Mouse (Mus musculus) CD4-positive, CD25-positive, alpha-beta regulatory T cell, adult 4 months (primary cell): ENCODE measurements around the gene Crebl2. TPM values are rescaled to one million over a fixed set of nuclear protein-coding genes. Genes with fewer than 3 reads are reported as not detected.

ENCODE experiments used
- ATAC-seq: one replicate; pipeline ENCODE4 v1.8.0; 2017
- polyA plus RNA-seq, 2 experiments: library from polyadenylated mRNA; unstranded; fragments of 100-300 nt; shearing (Covaris generic); gene quantifications; one replicate each; pipeline ENCODE4 v1.2.1; 2017

The Crebl2 gene
- polyA plus RNA-seq, 2 experiments from 2014 or later: 28.9 to 33.5 TPM

DNA sequence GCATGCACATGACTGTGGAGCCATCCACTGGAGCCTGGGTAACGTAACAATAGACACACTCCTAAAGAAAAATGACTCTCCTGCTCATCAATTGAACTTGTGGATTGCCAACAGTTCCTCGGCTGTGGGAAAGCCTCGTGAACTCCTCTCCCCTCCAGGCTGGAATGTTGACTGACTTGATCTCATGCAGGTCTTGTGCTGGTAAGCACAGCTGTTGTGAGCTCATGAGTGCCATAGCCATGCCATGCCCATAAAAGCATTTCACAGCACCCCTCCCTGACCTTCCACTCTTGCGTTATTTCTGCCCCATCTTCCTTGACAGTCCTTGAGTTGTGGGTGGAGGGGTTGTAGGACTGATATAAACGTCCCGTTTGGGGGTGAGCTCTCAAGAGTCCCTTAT lies 9.5 kb upstream of the Crebl2 start:
- no peak for ATAC-seq

DNA sequence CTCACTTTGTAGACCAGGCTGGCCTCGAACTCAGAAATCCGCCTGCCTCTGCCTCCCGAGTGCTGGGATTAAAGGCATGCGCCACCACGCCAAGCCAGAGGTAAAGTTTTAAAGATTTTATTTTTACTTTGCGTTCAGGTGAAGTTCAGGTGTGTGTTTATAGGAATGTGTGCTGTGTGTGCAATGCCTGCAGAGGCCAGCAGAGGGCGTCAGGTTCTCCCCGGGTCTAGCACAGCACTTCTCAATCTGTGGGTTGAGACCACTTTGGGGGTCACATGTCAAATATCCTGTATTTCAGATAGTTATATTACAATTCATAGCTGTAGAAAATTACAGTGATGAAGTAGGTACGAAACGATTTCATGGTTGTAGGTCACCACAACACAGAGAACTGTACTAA lies 7.1 kb upstream of the Crebl2 start:
- ATAC-seq: peak; percentile 64

DNA sequence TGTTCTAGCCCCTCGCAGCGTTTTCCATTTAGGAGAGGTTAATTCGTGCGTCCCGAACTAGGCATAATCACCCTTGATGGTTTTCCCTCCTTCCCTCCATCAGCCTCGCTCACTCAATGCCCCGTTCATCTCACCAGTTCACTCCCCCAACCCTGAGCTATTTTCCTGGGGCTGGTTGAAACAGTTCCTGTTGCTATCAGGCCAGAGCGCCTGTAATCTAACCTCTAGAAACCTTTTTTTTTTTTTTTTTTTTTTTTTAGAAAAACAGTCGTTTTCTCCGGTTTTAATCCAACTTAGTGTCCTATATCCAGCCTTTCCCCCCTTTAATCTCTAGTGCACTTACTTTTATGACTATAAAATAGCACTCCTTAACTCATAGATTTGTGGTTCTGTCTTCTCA lies 822 bp downstream of the Crebl2 start:
- no peak for ATAC-seq

DNA sequence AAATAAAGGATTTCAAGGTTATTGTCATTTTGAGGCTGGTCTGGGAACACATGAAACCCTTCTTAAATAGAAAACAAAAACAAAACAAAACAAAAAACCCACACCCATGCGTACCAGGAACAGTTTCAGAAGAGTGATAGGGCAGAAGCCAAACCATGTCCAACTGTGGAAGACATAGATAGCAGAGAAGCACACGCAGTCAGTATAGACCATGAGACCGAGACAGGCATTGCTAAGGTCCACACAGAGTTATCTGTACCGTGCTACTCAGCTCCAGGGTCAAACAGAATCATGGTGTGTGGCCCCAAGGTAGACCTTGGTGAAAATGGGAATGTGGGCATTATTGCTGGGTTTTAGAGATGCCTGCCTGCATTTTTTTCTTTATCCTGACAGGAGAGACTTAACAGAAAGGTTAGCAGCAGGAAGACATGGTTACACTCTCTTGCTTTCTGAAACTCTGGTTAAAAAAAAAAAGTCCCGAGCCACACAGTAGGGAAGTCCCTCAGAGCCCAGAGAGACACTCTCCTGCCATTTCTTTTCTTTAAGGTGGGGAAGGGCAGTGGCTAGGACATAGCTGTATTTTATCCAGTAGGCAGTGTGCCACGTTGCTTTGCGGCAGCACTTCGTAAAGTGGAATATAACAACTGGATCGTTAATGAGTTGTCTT lies 4.8 kb downstream of the Crebl2 start:
- no peak for ATAC-seq

DNA sequence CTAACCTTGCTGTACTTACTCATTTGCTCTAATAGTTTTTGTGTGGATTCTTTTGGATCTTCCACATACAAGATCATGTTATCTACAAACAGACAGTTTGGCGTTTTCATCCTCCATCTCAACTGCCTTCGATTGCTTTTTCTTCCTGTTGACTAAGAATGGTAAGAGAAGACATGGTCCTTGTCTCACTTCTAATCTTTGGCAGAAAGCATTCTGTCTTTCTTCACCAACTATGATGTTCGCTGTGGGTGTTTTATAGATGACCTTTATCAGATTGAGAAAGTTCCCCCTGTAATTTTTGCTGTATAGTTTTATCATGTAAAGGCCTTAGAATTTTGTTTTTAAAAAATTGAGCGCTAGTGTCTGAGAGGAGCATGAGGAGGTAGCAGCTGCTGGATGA lies 8.2 kb downstream of the Crebl2 start:
- peak; percentile 54 for ATAC-seq

DNA sequence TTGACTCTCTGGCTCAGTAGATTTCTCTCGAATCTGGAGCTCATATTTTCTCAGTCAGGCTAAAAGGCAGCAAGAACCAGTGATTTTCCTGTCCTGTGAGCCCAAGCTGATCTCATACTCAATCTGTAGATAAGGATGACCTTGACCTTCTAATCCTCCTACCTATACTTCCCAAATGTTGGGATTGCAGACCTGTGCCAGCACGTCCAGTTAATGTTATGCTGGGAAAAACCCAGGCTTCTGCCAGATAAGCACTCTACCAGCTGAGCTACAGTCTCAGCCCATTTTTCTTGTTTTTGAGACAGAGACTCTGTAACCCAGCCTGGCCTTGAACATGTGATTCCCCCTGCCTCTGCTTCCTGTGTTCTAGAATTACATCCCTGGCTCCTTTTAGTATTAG lies 10.4 kb downstream of the Crebl2 start:
- ATAC-seq: no peak

DNA sequence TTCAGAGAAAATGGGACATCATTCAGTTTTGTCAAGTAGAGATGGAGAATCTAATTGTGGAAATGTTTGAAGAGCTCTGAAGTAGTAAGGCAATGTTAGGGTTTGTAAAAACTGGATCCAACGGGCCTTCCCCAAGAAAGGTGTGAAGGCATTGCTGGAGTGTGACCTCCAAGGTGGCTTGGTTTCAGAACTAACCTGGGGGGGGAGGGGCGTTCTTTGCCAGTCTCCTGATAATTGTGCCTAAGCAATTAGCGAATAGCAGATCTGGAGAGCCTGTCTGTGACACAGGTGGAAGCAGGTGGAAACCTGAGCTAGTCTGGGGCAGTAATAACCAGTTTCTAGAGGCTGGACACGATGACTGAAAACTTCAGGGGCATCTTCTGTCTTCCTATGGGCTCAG lies 15.8 kb downstream of the Crebl2 start:
- no peak for ATAC-seq

DNA sequence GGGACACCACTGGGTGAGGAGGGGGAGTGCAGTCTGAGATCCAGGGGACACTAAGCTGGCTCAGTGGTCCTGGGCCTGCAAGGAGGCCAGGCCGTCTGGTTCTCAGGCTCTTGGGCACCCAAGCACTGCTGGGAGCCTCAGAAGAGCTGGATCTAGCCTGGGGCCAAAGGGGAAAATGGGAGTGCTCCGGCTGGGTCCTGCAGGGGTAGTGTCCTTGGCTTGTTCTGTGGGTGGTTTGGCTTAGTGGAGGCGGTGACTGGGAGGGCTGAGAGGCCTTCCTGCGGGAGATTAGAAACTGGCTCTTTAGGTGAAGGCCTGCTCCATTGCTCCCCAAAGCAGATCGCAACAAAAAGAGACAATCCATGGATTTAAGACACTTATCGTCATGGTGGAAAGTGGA lies 16.4 kb downstream of the Crebl2 start:
- no peak for ATAC-seq

DNA sequence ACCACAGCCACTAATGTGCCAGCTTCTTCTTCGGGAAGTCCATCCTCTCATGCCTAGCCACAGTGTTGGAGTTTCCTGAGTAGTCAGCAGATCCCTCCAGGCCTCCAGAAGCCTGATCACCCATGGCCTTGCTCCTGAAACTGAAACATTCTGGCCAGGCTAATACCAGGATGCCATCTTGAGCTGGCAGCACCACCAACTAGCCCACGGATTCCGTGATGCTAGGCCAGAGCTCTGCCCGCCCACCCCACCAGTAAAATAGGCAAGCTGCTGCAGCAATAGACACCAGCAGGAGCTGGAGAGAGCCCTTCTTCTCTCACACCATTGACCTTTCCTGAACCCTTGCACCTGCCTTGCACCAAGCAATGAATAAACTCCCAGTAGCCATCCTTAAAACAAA lies 17.6 kb downstream of the Crebl2 start:
- ATAC-seq: no peak

DNA sequence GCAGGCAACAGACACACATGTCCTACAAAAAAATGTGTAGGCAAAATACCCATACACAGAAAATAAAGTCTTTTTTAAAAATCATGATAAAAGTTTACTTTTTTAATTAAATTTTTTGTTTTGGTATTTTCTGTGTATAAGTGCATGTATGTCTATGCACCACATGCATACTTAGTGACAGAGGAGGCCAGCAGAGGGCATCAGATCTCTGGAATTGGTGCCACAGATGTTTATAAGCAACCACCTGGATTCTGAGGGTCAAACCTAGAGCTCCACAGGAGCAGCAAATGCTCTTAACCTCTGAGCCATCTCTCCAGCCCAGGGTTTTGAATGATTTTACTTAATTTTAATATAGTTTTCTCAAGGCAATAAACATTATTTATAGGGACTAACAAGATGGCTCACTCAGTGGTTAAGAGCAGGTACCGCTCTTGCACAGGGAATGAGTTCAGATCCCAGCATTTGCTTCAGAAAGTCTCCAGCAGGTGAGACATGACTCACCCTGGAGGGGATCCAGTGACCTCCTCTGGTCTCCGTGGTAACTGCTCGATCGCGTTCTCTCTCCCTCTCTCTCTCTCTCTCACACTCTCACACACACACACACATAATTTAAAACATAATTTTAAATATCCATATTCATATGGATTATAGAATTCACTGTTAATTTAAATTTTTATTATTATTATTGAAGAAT lies 18.4 kb downstream of the Crebl2 start:
- peak; percentile 57 for ATAC-seq

DNA sequence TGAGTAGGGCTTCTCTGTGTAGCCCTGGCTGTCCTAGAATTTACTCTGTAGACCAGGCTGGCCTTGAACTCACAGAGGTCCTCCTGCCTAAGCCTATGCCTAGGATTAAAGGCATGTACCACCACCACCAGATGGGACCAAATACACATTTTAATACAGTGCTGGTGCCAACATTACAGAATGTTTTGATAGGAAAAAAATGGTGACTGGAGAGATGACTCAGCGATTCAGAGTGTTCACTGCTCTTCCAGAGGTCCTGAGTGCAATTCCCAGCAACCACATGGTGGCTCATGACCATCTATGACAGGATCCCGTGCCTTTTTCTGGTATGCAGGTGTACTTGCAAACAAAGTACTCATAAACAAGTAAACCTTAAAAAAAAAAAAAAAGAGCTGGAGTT lies 19.5 kb downstream of the Crebl2 start:
- ATAC-seq: no peak

DNA sequence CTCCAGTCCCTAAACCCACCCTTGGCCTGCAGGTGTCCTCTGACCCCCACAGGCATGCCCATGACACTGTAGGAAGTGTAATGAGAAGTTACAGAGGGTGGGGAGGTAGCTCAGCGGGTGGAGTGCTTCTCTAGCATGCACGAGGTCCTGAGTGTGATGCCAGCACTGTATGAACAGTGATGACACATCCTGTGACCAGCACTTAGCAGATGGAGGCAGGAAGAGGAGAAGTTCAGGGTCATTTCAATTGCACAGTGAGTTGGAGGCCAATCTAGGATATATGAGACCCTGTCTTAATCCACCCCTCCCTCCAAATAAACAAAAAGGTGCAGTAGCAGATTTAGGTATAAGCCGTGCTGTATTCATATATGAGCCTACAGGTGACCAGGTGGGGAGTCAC lies 20.0 kb downstream of the Crebl2 start:
- ATAC-seq: no peak

DNA sequence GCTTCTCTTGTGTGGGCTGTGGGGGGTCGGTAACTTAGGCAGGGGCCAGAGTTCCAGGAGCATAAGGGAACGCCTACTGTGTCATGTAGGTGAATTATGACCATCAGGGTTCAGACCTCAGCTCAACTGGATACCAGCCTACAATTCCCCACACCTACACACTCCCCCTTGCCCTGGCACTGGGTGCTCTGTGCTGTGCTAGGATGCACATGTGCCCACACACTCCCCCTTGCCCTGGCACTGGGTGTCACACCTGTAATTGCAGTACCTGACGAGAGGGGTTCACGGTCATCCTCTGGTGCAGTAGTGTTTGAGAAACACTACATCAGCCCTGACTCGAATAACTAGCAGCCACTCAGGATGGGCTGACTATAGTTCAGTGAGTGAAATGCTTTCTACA lies 24.8 kb downstream of the Crebl2 start:
- no peak for ATAC-seq

DNA sequence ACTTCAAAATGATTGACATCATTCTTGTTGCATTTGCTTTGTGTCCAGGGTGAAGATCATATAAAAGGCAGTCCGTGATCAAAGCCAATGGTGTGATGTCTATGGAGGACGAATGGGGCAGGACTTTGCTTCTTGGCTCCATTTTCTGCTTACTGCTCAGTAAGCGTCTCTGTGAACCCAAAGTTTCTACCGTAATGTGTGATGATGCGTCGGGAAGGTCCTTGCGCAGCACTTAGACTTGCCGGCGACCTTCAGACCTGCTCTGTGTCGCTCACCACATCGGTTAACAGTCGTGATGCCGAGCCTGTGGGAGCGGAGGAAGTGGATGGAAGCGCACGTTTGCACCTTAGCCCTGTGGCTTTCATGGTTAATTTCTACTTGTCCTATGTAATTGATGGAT lies 26.0 kb downstream of the Crebl2 start:
- ATAC-seq: no peak

DNA sequence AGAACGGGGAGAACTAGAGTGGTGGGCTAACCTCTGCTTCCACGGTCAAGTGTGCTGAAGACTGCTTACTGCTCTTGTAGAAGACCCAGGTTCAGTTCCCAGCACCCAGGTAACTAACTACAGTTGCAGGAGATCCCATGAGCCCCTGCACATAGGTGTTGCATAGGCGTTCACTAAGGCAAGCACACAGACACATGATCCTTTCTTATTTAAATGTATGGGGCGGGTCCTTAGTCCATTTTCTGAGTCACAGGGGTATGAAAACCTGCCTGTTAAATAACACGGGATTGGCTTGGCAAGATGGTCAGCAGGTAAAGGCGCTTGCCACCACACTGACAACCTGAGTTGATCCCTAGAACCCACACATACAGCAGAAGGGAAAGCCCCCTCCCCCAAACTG lies 29.1 kb downstream of the Crebl2 start:
- ATAC-seq: no peak

DNA sequence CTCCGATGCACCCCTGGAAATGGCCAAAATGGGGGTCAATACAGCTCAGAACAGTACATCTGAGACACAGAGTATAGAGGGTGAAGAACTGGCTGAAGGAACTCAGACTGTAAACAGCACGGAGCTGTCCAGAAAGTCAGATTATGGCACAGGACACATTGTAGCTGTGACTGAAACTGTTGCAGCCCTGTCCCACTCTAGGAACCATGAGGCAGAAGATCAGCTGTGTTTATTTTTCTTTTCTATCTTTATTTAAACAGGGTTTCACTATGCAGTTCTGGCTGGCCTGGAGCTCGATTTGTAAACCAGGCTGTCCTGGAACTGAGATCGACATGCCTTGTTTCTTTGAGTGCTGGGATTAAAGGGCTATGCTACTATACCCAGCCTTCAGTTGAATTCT lies 30.3 kb downstream of the Crebl2 start:
- no peak for ATAC-seq

DNA sequence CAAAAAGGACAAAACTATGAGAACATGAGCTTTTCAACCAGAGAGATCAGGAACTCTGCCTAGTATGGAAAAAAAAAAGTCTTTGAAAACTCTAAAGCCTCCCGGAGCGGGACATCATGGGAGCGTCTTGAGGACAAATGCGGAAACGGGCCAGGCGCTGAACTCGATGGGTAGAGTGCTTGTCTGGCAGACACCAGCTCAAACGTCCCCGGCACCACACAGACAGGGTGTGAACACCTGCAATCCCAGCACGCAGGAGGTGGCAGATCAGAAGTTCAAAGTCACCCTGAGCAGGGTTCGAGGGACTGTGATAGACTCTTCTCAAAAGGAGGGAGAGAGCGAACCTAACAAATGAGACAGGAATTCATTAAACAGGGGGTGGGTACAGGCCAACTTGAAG lies 31.4 kb downstream of the Crebl2 start:
- no peak for ATAC-seq

DNA sequence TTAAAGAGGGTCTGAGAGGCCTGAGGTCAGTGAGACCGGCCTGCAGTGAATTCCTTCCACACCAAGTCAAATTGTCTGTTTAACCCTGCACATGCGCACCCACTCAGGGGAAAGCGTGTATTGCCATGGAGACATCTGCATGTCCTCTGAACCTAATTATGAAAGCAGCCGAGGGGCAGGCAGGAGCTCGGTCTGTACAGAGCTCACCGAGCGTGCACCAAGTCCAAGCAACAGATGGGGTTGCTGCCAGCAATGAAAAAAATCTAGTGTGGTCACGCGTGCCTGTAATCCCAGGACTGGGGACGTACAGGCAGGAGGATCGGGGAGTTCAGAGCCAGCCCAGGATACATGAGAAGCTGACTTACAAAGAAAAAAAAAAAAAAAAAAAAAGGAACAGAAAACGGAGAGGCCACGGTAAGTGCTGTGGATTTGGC lies 32.7 kb downstream of the Crebl2 start:
- ATAC-seq: no peak

DNA sequence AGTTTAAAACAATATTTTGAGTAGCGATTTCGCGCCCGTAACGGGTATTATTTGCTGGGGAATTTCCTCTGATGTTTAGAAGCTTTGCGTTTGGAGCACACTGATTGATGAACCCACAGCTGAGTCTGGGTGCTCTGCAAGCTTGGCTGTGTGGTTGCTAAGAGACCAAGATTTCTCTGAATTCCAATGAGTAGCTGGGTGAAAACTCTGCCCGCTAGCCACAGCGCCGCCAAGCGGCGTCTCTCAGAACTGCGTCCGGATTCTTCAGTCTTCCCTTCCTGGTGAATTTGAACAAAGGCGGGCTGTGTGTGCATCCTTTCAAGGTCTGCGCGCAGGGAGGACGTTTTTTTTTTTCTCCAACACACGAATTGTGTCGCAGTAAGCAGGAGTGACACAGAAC lies 33.2 kb downstream of the Crebl2 start:
- ATAC-seq: peak; percentile 88

DNA sequence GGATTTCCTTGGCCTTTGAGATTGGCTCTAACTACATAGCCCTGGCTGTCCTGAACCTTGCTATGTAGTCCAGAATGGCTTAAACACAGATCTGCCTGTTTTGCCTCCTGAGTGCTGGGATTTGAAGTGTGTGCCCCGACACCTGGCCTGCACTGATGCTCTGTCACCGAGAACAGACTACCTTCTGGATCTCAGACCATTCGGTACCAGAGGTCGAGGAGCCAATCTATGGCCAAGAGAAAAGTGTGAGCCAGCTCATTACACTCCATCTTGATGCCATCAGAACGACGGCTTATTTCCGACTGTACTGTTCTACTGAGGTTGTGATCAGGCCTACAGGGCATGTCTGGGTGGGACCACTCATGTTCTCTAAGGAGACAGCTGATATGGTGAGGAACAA lies 36.2 kb downstream of the Crebl2 start:
- ATAC-seq: no peak

DNA sequence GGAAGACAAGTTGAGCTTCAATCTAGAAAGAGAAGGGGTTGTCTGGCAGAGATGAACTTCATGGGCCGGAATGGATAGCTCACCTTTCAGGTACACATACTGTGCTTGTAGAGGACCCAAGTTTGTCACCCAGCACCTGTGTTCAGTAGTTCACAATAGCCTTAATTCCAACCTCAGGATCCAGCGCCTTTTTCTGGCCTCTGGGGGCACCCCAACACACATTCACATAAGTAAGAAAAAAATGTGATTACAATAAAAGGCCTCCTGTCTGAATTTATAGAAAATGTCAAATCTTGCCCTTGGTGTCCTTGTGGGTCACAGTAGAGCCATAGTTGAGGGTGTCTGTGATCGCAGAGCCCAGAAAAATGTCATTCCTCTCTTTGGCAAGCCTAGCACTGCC lies 37.4 kb downstream of the Crebl2 start:
- no peak for ATAC-seq

DNA sequence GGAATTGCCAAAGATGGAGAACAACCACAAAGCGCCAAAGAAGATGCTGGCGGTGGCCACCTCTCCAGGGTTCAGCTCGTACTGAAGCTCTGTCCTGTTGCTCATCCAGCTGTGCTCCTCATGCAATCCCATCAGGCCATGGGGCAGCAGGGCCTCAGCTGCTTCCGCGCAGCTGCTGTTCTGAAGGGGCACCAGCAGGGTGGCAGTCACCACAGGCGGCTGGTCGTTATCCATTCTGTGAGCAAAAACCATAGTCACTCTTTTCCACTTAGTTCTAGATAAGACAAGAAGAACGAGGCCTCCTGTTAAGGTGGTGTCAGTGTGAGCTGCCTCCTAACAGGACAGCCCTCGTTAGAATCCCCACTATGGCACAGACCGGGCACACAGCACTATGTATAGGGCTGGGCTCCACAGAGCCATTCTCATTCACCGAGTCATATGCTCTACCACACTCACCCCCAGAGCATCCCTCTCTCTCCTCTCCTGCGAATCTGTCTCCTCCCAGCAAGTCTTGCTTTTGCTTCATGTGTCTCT lies 40.3 kb downstream of the Crebl2 start:
- ATAC-seq: no peak

DNA sequence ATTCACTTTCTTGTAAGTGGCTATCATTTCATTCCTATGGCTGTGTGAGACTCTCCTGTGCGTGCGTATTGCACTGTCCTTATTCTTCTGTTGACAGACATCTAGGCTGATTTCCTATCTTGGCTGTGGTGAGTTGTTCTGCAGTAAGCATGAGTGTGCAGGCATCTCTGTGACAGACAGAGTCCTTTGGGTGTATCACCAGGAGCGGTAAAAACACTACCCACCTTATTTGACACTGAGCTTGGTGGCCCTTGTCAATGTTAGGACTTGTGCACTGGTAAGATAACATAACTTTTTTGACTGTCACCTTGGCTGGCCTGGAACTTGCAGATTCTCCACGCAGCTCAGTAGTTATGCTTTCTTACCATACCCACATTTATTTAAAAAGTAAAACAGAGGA lies 40.9 kb downstream of the Crebl2 start:
- no peak for ATAC-seq

DNA sequence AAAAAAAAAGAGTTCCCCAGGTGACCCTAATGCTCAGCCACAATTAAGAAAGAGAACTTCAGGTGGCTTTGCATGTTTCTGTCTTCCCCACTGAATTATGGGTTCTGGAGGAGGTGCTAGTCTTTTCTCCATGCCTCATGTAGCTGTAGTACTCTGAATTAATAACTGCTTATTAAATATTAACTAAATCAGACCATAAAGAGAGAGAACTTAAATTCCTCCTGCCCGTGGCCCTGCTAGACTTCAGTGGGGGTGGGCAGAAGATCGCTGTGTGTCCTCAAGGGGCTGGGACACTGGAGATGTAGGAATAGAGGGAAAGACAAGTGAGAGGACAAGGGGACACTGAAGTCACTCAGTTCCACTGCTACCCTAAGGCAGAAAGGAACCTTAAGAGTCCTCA lies 42.3 kb downstream of the Crebl2 start:
- ATAC-seq: no peak

DNA sequence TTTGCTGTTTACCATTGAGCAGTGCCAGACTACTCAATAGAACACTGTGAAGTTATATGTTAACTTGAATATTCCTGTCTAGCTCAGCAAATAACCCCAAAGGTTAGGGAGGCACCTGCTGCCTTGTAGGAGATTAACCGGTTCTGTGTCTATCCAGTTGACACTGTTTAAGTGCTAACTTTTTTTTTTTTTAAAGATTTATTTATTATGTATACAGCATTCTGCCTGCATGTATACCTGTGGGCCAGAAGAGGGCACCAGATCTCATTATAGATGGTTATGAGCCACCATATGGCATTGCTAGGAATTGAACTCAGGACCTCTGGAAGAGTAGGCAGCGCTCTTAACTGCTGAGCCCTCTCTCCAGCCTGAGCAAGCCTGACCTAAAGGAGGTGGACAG lies 43.1 kb downstream of the Crebl2 start:
- ATAC-seq: peak; percentile 67
